7 mouse cellular contexts compared by ENCODE assay signal in genomic region chr7:46710390-46710844, GRCm38 (mm10). TPM values are rescaled to one million over a fixed set of nuclear protein-coding genes. Genes with fewer than 3 reads are reported as not detected.
DNase-seq lines count a peak whose midpoint lies in the region; ATAC-seq and TF ChIP-seq lines count a peak whose summit lies in the region.

TSS of gene Saal1 (minus strand) at chr7:46710680.

- peak within 1 kb of the TSS; percentile 82 for H3K9ac ChIP-seq in embryonic facial prominence, embryonic 12.5 days
- H3K9ac ChIP-seq in limb, embryonic 13.5 days: peak within 1 kb of the TSS; percentile 91
- peak within 1 kb of the TSS; percentile 92 for H3K9ac ChIP-seq in midbrain, embryonic 16.5 days (ENCODE audit: low read depth, low read length)

- H3K4me3 ChIP-seq in embryonic facial prominence, embryonic 12.5 days: peak within 1 kb of the TSS; percentile 73
- H3K4me3 ChIP-seq in kidney, adult 2 months (ENCODE audit: insufficient read depth, low read depth, low read length): peak within 1 kb of the TSS; percentile 77
- H3K4me3 ChIP-seq in limb, embryonic 13.5 days: peak within 1 kb of the TSS; percentile 77
- H3K4me3 ChIP-seq in midbrain, embryonic 16.5 days (ENCODE audit: low read depth, low read length): peak within 1 kb of the TSS; percentile 82

- H3K4me1 ChIP-seq in embryonic facial prominence, embryonic 12.5 days: peaks cover 5% of the 10 kb centered on the region
- no peaks in the 10 kb centered on the region for H3K4me1 ChIP-seq in kidney, adult 2 months (ENCODE audit: control insufficient read depth, insufficient read depth, low read length)
- peaks cover 10% of the 10 kb centered on the region for H3K4me1 ChIP-seq in limb, embryonic 13.5 days
- peaks cover 7% of the 10 kb centered on the region for H3K4me1 ChIP-seq in midbrain, embryonic 16.5 days (ENCODE audit: control insufficient read depth, insufficient read depth, low read length)

- peak within 1 kb of the TSS; percentile 57 for H3K4me2 ChIP-seq in embryonic facial prominence, embryonic 12.5 days (replicated peaks)
- H3K4me2 ChIP-seq in limb, embryonic 13.5 days (replicated peaks): peak within 1 kb of the TSS; percentile 66
- H3K4me2 ChIP-seq in midbrain, embryonic 16.5 days (ENCODE audit: low read length): peak within 1 kb of the TSS; percentile 52

- H3K27ac ChIP-seq in embryonic facial prominence, embryonic 12.5 days: peak within 1 kb of the TSS; percentile 81
- H3K27ac ChIP-seq in kidney, adult 2 months (ENCODE audit: insufficient read depth, low read depth, low read length): peak within 1 kb of the TSS; percentile 26; the same call in 1 of the 2 replicates
- peak within 1 kb of the TSS; percentile 84 for H3K27ac ChIP-seq in limb, embryonic 13.5 days
- H3K27ac ChIP-seq in midbrain, embryonic 16.5 days (ENCODE audit: low read length): peak within 1 kb of the TSS; percentile 85

- peak; percentile 92 for ATAC-seq in embryonic facial prominence, embryonic 12.5 days (ENCODE audit: insufficient number of reproducible peaks, insufficient read depth, low FRiP score, low TSS enrichment)
- ATAC-seq in limb, embryonic 13.5 days (ENCODE audit: low FRiP score, low read depth): peak; percentile 95
- ATAC-seq in midbrain, embryonic 16.5 days: peak; percentile 98

- H3K27me3 ChIP-seq in embryonic facial prominence, embryonic 12.5 days: no peaks in the 10 kb centered on the region
- H3K27me3 ChIP-seq in kidney, adult 2 months (replicated peaks; ENCODE audit: control insufficient read depth, insufficient read depth, low read length): no peaks in the 10 kb centered on the region
- H3K27me3 ChIP-seq in limb, embryonic 13.5 days: no peaks in the 10 kb centered on the region
- H3K27me3 ChIP-seq in midbrain, embryonic 16.5 days (ENCODE audit: control insufficient read depth, insufficient read depth, low read depth, low read length): no peaks in the 10 kb centered on the region

- H3K9me3 ChIP-seq in embryonic facial prominence, embryonic 12.5 days: no peaks in the 10 kb centered on the region
- H3K9me3 ChIP-seq in limb, embryonic 13.5 days: no peaks in the 10 kb centered on the region
- no peaks in the 10 kb centered on the region for H3K9me3 ChIP-seq in midbrain, embryonic 16.5 days (replicated peaks; ENCODE audit: control insufficient read depth, low read length, poor library complexity, severe bottlenecking)

- TF ChIP-seq POLR2A in kidney, adult 2 months (IDR thresholded peaks at IDR 0.05; ENCODE audit: low read depth, low read length): peak; percentile 28

- H3K36me3 ChIP-seq in embryonic facial prominence, embryonic 12.5 days: peaks cover 25% of the 10 kb centered on the region
- H3K36me3 ChIP-seq in kidney, adult 2 months (ENCODE audit: control insufficient read depth, insufficient read depth, low read length): no peaks in the 10 kb centered on the region
- H3K36me3 ChIP-seq in limb, embryonic 13.5 days: peaks cover 24% of the 10 kb centered on the region
- H3K36me3 ChIP-seq in midbrain, embryonic 16.5 days (ENCODE audit: control insufficient read depth, insufficient read depth, low read length): no peaks in the 10 kb centered on the region

- TF ChIP-seq CTCF in kidney, adult 2 months (conservative IDR thresholded peaks at IDR 0.05; ENCODE audit: insufficient read depth, insufficient read length, low read depth, low read length): peak; percentile 79

- 1% methylated on average over 38 of the region's 38 CpGs for WGBS in embryonic facial prominence, embryonic 12.5 days
- WGBS in kidney, adult 2 months: 1% methylated on average over 38 of the region's 38 CpGs
- under 1% methylated on average over 36 of the region's 38 CpGs for WGBS in limb, embryonic 13.5 days
- under 1% methylated on average over 38 of the region's 38 CpGs for WGBS in midbrain, embryonic 16.5 days

- DNase-seq in adrenal gland, postnatal 25 days: peak; percentile 90
- DNase-seq in heart, adult 18-20 months: peak; percentile 83 to 92
- peak; percentile 87 for DNase-seq in kidney, adult 2 months
- peak; percentile 80 to 93 for DNase-seq in spleen, postnatal 10 days (ENCODE audit: low spot score in 2 of 2)

RNA-seq across cellular contexts. Expression of gene Saal1, which starts in this region (rescaled TPM):
- total RNA-seq in adrenal gland, postnatal 25 days (2021): 8.4 and 9.8 TPM in 2 replicates
- 37.3 and 39.2 TPM in 2 replicates for polyA plus RNA-seq in embryonic facial prominence, embryonic 12.5 days (2016; fragmentation: Nextera tagmentation; extraction: Ambion mirVana)
- 1 to 10 TPM; 3.5 to 5.3 TPM for total RNA-seq in heart, adult 18-20 months (2021)
- polyA plus RNA-seq in kidney, adult 2 months (2012; rRNA removed): 5.2 and 5.3 TPM in 2 replicates
- 32.5 and 35.4 TPM in 2 replicates for polyA plus RNA-seq in limb, embryonic 13.5 days (2015; fragmentation: Nextera tagmentation; extraction: Ambion mirVana)
- polyA plus RNA-seq in midbrain, embryonic 16.5 days (2015; fragmentation: Nextera tagmentation; extraction: Ambion mirVana): 14.5 and 15.0 TPM in 2 replicates

Comparison
In these comparisons a context has a peak if more than half of its experiments do, and no peak if none do; other contexts are left out.
1. Peak in every context shown above with its lines: DNase-seq, ATAC-seq, H3K4me3 ChIP-seq and H3K27ac ChIP-seq.
2. H3K27ac ChIP-seq: peak in every context shown above with its lines; median percentile 85 in midbrain, embryonic 16.5 days; 84 in limb, embryonic 13.5 days; 81 in embryonic facial prominence, embryonic 12.5 days; 26 in kidney, adult 2 months.